Mouse (Mus musculus): Measurements from ENCODE around the gene Lsamp. TPM values are rescaled to one million over a fixed set of nuclear protein-coding genes. Genes with fewer than 3 reads are reported as not detected.

Gene Lsamp
- polyA plus RNA-seq, 1 experiment from 2014 or later, result 0.12 TPM

DNA sequence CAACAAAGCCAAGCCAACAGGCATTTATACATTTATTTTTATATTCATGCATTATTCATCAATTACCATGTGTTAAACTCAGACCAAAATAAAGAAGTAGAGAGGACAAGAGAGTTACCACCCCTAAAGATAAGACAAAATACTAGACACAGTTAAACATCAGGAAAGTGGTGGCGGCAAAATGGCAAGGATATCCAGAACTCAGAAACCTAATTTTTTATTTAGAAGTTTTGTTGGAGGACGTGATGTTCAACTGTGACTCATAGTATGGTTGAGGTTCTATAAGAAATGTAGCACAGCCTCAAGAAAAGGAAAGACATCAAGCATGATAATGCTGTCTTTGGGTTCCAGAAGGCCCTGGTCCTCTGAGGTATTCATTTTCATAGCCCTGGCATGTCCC, 1104.5 kb downstream of the Lsamp start:
- Histone ChIP-seq H3K4me1 (replicated peaks) (no peaks in the 10 kb centered on the region), H3K9me3 (replicated peaks) (no peaks in the 10 kb centered on the region), H3K9ac (no peak overlapping the region), H3K4me2 (no peak overlapping the region), H3K27ac (replicated peaks) (no peak overlapping the region), H3K36me3 (replicated peaks) (no peaks in the 10 kb centered on the region), H3K27me3 (no peaks in the 10 kb centered on the region), H3K4me3 (replicated peaks) (no peak overlapping the region)
- ATAC-seq (ENCODE audit: insufficient read depth), result no peak
- WGBS (ENCODE audit: insufficient replicate concordance), result 59% methylated on average over 2 of the region's 2 CpGs

DNA sequence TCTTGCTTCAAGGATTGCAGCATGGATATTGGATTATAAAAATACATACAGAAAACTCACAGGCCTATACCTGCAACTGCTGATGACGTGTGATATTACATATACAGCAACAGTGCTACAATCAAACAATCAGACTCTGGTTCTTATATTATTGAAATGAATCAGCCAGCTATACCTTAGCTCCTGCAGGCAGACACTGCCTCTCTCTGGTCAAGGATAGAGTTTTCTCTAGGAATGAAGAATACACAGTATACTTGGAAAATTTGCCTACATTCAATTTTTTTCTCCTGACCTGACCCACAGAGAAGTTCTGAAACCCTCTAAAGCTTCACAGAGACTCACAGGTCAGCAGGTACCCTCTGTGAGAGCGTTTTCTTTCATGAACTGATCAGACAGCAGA, 1105.9 kb downstream of the Lsamp start:
- no peak overlapping the region for H3K4me2 ChIP-seq
- no peak for ATAC-seq (ENCODE audit: insufficient read depth)
- no peak overlapping the region for H3K4me3 ChIP-seq (replicated peaks)
- no peak overlapping the region for H3K9ac ChIP-seq
- H3K36me3 ChIP-seq (replicated peaks), result no peaks in the 10 kb centered on the region
- H3K9me3 ChIP-seq (replicated peaks), result no peaks in the 10 kb centered on the region
- H3K27me3 ChIP-seq, result no peaks in the 10 kb centered on the region
- WGBS (ENCODE audit: insufficient replicate concordance), result 38% methylated on average over 2 of the region's 2 CpGs
- no peaks in the 10 kb centered on the region for H3K4me1 ChIP-seq (replicated peaks)
- no peak overlapping the region for H3K27ac ChIP-seq (replicated peaks)

DNA sequence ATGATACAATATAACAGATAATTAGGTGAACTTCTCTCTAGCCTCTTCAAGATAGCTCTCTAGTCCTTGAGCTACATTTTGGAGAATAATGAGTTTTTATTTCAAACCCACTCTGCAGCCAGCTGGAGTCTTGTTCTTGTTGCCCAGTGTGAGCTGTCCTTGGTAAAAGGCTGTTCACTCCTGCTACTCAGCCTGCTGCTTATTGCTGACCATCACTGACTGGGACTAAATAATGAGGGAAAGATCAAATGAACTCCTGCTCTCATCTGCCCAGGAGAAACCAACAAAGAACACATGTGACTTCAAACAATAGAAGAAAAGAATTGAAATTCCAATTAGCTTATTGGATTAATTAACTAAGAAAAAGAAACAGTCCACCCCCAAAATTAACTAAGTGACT, 1107.1 kb downstream of the Lsamp start:
- Histone ChIP-seq H3K27me3 (no peaks in the 10 kb centered on the region), H3K4me1 (replicated peaks) (no peaks in the 10 kb centered on the region), H3K4me2 (no peak overlapping the region), H3K36me3 (replicated peaks) (no peaks in the 10 kb centered on the region), H3K4me3 (replicated peaks) (no peak overlapping the region), H3K9me3 (replicated peaks) (no peaks in the 10 kb centered on the region), H3K9ac (no peak overlapping the region), H3K27ac (replicated peaks) (no peak overlapping the region)
- no peak for ATAC-seq (ENCODE audit: insufficient read depth)

- WGBS (ENCODE audit: insufficient replicate concordance), result 48% methylated on average over 3 of the region's 3 CpGs
- no peak for ATAC-seq (ENCODE audit: insufficient read depth)
- Histone ChIP-seq H3K4me3 (replicated peaks) (no peak overlapping the region), H3K27ac (replicated peaks) (no peak overlapping the region), H3K4me1 (replicated peaks) (no peaks in the 10 kb centered on the region), H3K36me3 (replicated peaks) (no peaks in the 10 kb centered on the region), H3K4me2 (no peak overlapping the region), H3K27me3 (no peaks in the 10 kb centered on the region), H3K9ac (no peak overlapping the region), H3K9me3 (replicated peaks) (no peaks in the 10 kb centered on the region)
Observed at GRCm38 (mm10) chr16:41102805-41103204, 1118.6 kb downstream of the Lsamp start.

DNA sequence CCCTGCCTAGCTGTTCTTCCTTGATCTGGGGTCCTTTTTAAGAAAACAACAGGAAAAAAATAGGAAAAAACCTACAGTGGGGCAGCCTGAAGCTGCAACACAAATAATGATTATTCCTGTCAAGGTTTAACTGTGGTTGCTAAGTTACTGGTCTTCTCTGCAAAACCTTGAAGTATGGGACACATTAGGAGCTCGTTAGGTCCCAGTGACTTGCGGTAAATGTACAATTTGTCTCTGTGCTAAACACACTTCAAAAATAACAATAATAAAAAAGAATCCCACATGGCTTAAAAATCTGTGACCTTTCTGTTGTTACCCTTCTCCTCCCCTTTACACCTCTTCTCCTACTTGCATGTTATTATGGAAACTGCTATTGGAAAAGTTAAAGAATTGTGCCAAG, 1140.2 kb downstream of the Lsamp start:
- H3K27ac ChIP-seq (replicated peaks), result no peak overlapping the region
- no peak overlapping the region for H3K4me2 ChIP-seq
- H3K27me3 ChIP-seq, result no peaks in the 10 kb centered on the region
- no peak for ATAC-seq (ENCODE audit: insufficient read depth)
- H3K36me3 ChIP-seq (replicated peaks), result no peaks in the 10 kb centered on the region
- no peaks in the 10 kb centered on the region for H3K9me3 ChIP-seq (replicated peaks)
- WGBS (ENCODE audit: insufficient replicate concordance), result 75% methylated on average over 2 of the region's 2 CpGs
- H3K9ac ChIP-seq, result no peak overlapping the region
- no peak overlapping the region for H3K4me3 ChIP-seq (replicated peaks)
- no peaks in the 10 kb centered on the region for H3K4me1 ChIP-seq (replicated peaks)

GRCm38 (mm10) chr16:41125051-41125450, 1140.9 kb downstream of the Lsamp start:
- no peak for ATAC-seq (ENCODE audit: insufficient read depth)
- no peak overlapping the region for H3K4me3 ChIP-seq (replicated peaks)
- no peaks in the 10 kb centered on the region for H3K4me1 ChIP-seq (replicated peaks)
- no peak overlapping the region for H3K4me2 ChIP-seq
- H3K27me3 ChIP-seq, result no peaks in the 10 kb centered on the region
- no peaks in the 10 kb centered on the region for H3K9me3 ChIP-seq (replicated peaks)
- WGBS (ENCODE audit: insufficient replicate concordance), result 75% methylated on average over 2 of the region's 2 CpGs
- H3K27ac ChIP-seq (replicated peaks), result no peak overlapping the region
- no peaks in the 10 kb centered on the region for H3K36me3 ChIP-seq (replicated peaks)
- H3K9ac ChIP-seq, result no peak overlapping the region

DNA sequence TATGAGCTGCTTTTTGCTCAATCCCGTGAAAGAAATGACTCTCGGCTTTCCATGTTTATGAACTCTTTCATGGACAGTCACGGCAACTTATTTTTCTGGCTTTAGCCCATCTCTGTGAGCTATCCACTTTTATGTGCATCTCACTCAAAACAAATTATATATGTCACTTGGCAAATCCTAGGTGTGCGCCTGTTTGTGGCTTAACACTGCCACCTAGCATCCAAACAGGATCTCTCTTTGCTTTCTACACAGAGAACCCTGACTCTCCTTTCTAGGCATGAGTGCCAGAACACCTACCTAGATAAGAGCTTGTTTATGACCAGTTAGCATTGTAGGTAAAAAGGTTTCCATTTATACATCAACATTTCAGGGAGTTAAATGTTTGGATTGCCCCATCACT, 1146.9 kb downstream of the Lsamp start:
- Histone ChIP-seq H3K27me3 (no peaks in the 10 kb centered on the region), H3K36me3 (replicated peaks) (no peaks in the 10 kb centered on the region), H3K4me2 (no peak overlapping the region), H3K27ac (replicated peaks) (no peak overlapping the region), H3K9me3 (replicated peaks) (no peaks in the 10 kb centered on the region), H3K4me1 (replicated peaks) (no peaks in the 10 kb centered on the region), H3K4me3 (replicated peaks) (no peak overlapping the region), H3K9ac (no peak overlapping the region)
- WGBS (ENCODE audit: insufficient replicate concordance), result 56% methylated on average over 4 of the region's 4 CpGs
- no peak for ATAC-seq (ENCODE audit: insufficient read depth)

DNA sequence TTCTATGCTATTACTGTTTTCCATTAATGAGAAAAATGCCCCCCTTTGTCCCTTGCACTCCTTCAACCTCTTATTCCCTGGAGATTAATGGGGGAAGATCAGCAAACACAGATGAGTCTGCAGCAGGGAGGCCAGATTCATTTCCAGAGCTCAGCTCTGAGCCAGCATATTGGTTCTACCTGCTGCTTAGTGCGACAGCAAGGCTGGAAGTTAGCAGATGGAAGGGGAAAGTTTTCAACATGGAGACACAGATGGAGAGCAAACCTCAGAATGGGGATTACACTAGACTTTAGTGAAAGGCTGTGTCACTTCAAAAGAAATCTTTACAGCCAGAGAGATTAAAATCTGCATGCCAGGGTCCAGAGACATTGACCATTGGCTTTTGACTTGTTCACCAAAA, 1188.7 kb downstream of the Lsamp start:
- H3K27me3 ChIP-seq, result no peaks in the 10 kb centered on the region
- no peak overlapping the region for H3K9ac ChIP-seq
- H3K27ac ChIP-seq (replicated peaks), result no peak overlapping the region
- WGBS (ENCODE audit: insufficient replicate concordance), result 53% methylated on average over 1 of the region's 1 CpGs
- no peaks in the 10 kb centered on the region for H3K4me1 ChIP-seq (replicated peaks)
- no peak for ATAC-seq (ENCODE audit: insufficient read depth)
- no peaks in the 10 kb centered on the region for H3K9me3 ChIP-seq (replicated peaks)
- no peak overlapping the region for H3K4me3 ChIP-seq (replicated peaks)
- no peak overlapping the region for H3K4me2 ChIP-seq
- H3K36me3 ChIP-seq (replicated peaks), result no peaks in the 10 kb centered on the region

DNA sequence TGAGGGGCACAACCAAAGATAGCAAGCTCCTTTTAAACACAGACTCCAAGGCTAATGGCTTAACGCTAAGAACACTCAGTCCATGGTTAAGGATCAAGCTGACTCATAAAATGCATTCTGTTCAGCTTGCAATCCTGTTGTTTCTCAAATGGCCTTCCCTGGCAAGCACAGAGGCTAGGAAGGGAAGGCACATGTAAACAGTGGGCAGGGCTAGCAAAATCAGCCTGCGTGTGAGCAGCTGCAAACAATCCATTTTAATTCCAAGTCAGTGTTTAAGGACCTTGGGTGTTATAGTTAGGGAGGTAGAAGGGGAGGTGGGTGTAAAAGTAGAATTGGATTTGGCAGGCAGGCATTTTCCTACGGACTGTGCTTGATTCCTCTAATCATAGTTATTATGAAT, 1195.4 kb downstream of the Lsamp start:
- Histone ChIP-seq H3K27ac (replicated peaks) (no peak overlapping the region), H3K9me3 (replicated peaks) (no peaks in the 10 kb centered on the region), H3K4me3 (replicated peaks) (no peak overlapping the region), H3K9ac (no peak overlapping the region), H3K27me3 (no peaks in the 10 kb centered on the region), H3K4me1 (replicated peaks) (no peaks in the 10 kb centered on the region), H3K36me3 (replicated peaks) (no peaks in the 10 kb centered on the region), H3K4me2 (no peak overlapping the region)
- WGBS (ENCODE audit: insufficient replicate concordance), result 34% methylated on average over 3 of the region's 3 CpGs
- no peak for ATAC-seq (ENCODE audit: insufficient read depth)

DNA sequence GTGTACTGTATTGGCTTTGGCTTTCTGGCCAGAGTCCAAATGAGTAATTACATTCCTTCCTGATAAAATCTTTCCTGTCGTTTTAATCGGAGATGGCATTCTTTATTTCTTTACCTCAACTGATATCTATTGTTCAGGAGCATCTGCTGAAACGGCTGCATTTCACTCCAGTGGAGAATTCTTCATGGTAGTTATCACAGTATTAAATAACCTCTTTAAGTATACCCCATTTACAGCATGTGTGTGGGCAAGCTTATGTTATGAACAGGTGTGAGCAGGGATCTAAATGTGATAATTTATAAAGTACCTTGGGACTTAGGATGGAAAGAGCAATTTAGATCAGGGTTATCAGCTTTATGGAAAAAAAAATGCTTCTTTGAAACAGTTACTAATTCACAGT, 1196.7 kb downstream of the Lsamp start:
- Histone ChIP-seq H3K27me3 (no peaks in the 10 kb centered on the region), H3K27ac (replicated peaks) (no peak overlapping the region), H3K4me1 (replicated peaks) (no peaks in the 10 kb centered on the region), H3K36me3 (replicated peaks) (no peaks in the 10 kb centered on the region), H3K9ac (no peak overlapping the region), H3K4me3 (replicated peaks) (no peak overlapping the region), H3K9me3 (replicated peaks) (no peaks in the 10 kb centered on the region), H3K4me2 (no peak overlapping the region)
- no peak for ATAC-seq (ENCODE audit: insufficient read depth)
- 50% methylated on average over 3 of the region's 3 CpGs for WGBS (ENCODE audit: insufficient replicate concordance)

DNA sequence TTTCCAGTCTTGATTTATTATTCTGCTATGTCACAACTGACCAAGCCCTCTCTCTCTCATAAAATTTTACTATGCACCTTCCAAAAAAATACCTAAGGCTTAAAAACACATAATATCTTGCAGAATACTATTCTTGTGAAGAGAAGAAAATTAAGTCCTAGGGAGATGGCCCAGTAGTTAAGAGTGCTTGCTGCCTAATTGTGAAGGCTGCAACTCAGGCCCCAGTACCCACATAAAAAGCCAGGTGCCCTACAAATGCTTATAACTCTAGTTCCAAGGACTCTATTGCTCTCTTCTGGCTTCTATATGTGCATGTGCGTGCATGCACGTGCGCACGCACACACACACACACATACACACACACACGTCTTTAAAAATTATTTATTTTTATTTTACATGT, 1225.9 kb downstream of the Lsamp start:
- Histone ChIP-seq H3K4me2 (no peak overlapping the region), H3K4me1 (replicated peaks) (no peaks in the 10 kb centered on the region), H3K4me3 (replicated peaks) (no peak overlapping the region), H3K9ac (no peak overlapping the region), H3K9me3 (replicated peaks) (no peaks in the 10 kb centered on the region), H3K27me3 (no peaks in the 10 kb centered on the region), H3K36me3 (replicated peaks) (no peaks in the 10 kb centered on the region), H3K27ac (replicated peaks) (no peak overlapping the region)
- no peak for ATAC-seq (ENCODE audit: insufficient read depth)
- WGBS (ENCODE audit: insufficient replicate concordance), result 81% methylated on average over 5 of the region's 5 CpGs

DNA sequence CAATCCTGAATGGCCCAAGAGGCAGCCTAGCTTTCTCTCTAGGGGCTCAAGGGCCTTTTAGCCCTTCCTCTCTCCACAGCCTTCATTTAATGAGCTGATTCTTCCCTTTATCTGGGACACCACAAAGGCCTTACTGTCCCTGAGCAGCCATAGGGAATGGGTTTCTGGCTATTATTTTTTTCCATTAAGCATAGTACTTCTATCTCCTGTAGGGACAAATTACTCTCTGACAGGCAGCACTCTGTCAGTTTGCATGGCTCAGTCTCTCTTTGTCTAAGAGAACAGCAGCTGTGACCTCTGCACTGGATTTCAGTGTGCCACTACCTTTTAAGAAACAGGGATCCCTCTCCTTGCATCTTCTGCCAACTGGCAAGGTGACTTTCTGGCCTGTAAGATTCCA, 1251.7 kb downstream of the Lsamp start:
- Histone ChIP-seq H3K4me3 (replicated peaks) (no peak overlapping the region), H3K9me3 (replicated peaks) (no peaks in the 10 kb centered on the region), H3K27me3 (no peaks in the 10 kb centered on the region), H3K36me3 (replicated peaks) (no peaks in the 10 kb centered on the region), H3K27ac (replicated peaks) (no peak overlapping the region), H3K4me1 (replicated peaks) (no peaks in the 10 kb centered on the region), H3K9ac (no peak overlapping the region), H3K4me2 (no peak overlapping the region)
- no peak for ATAC-seq (ENCODE audit: insufficient read depth)
